Mouse (Mus musculus) embryonic facial prominence, embryonic 13.5 days (tissue): ENCODE data around the gene Spata32. TPM values are rescaled to one million over a fixed set of nuclear protein-coding genes. Genes with fewer than 3 reads are reported as not detected.

Experiments used
- ATAC-seq: fragments of 200-750 bp; cut with Nextera tagmentation; 2 replicates; pipeline ENCODE4 v1.8.0; 2017; ENCODE audit warnings: low read depth; ENCODE audit not compliant: insufficient number of reproducible peaks, insufficient read depth, low FRiP score, low TSS enrichment
- H3K27ac ChIP-seq: fragments of 300-500 bp; sonication (generic); 2 replicates; pipeline ENCODE4 v1.5.1; 2015; ENCODE audit warnings: moderate library complexity, mild to moderate bottlenecking, inconsistent platforms
- H3K27me3 ChIP-seq: fragments of 300-500 bp; sonication (generic); 2 replicates; pipeline ENCODE4 v1.6.1; 2015; ENCODE audit warnings: mild to moderate bottlenecking, inconsistent platforms
- H3K36me3 ChIP-seq: fragments of 300-500 bp; sonication (generic); 2 replicates; pipeline ENCODE4 v1.6.1; 2015; ENCODE audit warnings: mild to moderate bottlenecking, inconsistent platforms
- H3K4me1 ChIP-seq: fragments of 300-500 bp; sonication (generic); 2 replicates; pipeline ENCODE4 v1.6.1; 2015; ENCODE audit warnings: inconsistent platforms
- H3K4me2 ChIP-seq: fragments of 300-500 bp; sonication (generic); 2 replicates; pipeline ENCODE4 v1.6.1; 2015; ENCODE audit warnings: moderate library complexity, mild to moderate bottlenecking, inconsistent platforms
- H3K4me3 ChIP-seq: fragments of 300-500 bp; sonication (generic); 2 replicates; pipeline ENCODE4 v1.5.1; 2015; ENCODE audit warnings: mild to moderate bottlenecking, inconsistent platforms
- H3K9ac ChIP-seq: fragments of 300-500 bp; sonication (generic); 2 replicates; pipeline ENCODE4 v1.6.1; 2015; ENCODE audit warnings: mild to moderate bottlenecking, inconsistent platforms
- H3K9me3 ChIP-seq: fragments of 300-500 bp; sonication (generic); 2 replicates; pipeline ENCODE4 v1.6.1; 2016; ENCODE audit warnings: inconsistent platforms
- WGBS: fragments of 180-500 bp; shearing (Covaris S2); methylation state at CpG from one replicate; pipeline ENCODE4 v1.1.7; 2015; ENCODE audit warnings: mixed read lengths; 5-methylcytosine and 5-hydroxymethylcytosine counted together
- polyA plus RNA-seq: library from polyadenylated mRNA; unstranded; fragments of >200 nt; fragmentation: Nextera tagmentation; extraction: Ambion mirVana; gene quantifications from 2 replicates; pipeline ENCODE4 v1.2.1, GENCODE M21; 2015

Gene Spata32
- polyA plus RNA-seq, 1 experiment from 2014 or later: not detected

GRCm38 (mm10) chr11:103181349-103181748 lies 36.9 kb downstream of the Spata32 start:
- Histone ChIP-seq H3K4me2 (no peak overlapping the region), H3K4me3 (no peak overlapping the region), H3K27ac (no peak overlapping the region), H3K9me3 (no peaks in the 10 kb centered on the region), H3K36me3 (no peaks in the 10 kb centered on the region), H3K9ac (no peak overlapping the region), H3K27me3 (no peaks in the 10 kb centered on the region; the same call in 1 of the 2 replicates), H3K4me1 (no peaks in the 10 kb centered on the region)
- 77% methylated on average over 9 of the region's 9 CpGs for WGBS
- ATAC-seq: no peak

- Histone ChIP-seq H3K4me1 (peaks cover 6% of the 10 kb centered on the region; the same call in 1 of the 2 replicates), H3K4me3 (no peak overlapping the region), H3K9ac (no peak overlapping the region), H3K27ac (no peak overlapping the region), H3K9me3 (no peaks in the 10 kb centered on the region), H3K27me3 (no peaks in the 10 kb centered on the region; the same call in 1 of the 2 replicates), H3K36me3 (no peaks in the 10 kb centered on the region), H3K4me2 (no peak overlapping the region)
- WGBS: 68% methylated on average over 1 of the region's 1 CpGs
- no peak for ATAC-seq
Observed at GRCm38 (mm10) chr11:103180426-103180825, 37.8 kb downstream of the Spata32 start.

GRCm38 (mm10) chr11:103178748-103179147 lies 39.5 kb downstream of the Spata32 start:
- no peak for ATAC-seq
- H3K9me3 ChIP-seq: no peaks in the 10 kb centered on the region
- peaks cover 3% of the 10 kb centered on the region for H3K27me3 ChIP-seq
- peaks cover 11% of the 10 kb centered on the region for H3K4me1 ChIP-seq
- WGBS: 89% methylated on average over 8 of the region's 8 CpGs
- no peak overlapping the region for H3K9ac ChIP-seq
- no peak overlapping the region for H3K4me3 ChIP-seq
- H3K36me3 ChIP-seq: no peaks in the 10 kb centered on the region
- no peak overlapping the region for H3K27ac ChIP-seq
- H3K4me2 ChIP-seq: no peak overlapping the region

- H3K36me3 ChIP-seq: no peaks in the 10 kb centered on the region
- no peak for ATAC-seq
- H3K27me3 ChIP-seq: peaks cover 11% of the 10 kb centered on the region
- H3K27ac ChIP-seq: no peak overlapping the region
- peaks cover 11% of the 10 kb centered on the region for H3K4me1 ChIP-seq
- 81% methylated on average over 15 of the region's 15 CpGs for WGBS
- H3K9me3 ChIP-seq: no peaks in the 10 kb centered on the region
- no peak overlapping the region for H3K4me3 ChIP-seq
- no peak overlapping the region for H3K4me2 ChIP-seq
- H3K9ac ChIP-seq: no peak overlapping the region
Observed at GRCm38 (mm10) chr11:103177815-103178485, 40.3 kb downstream of the Spata32 start.

- no peak for ATAC-seq
- Histone ChIP-seq H3K27ac (no peak overlapping the region), H3K4me3 (no peak overlapping the region), H3K4me2 (no peak overlapping the region), H3K9me3 (no peaks in the 10 kb centered on the region), H3K4me1 (peaks cover 11% of the 10 kb centered on the region), H3K27me3 (peaks cover 18% of the 10 kb centered on the region), H3K36me3 (no peaks in the 10 kb centered on the region), H3K9ac (no peak overlapping the region)
- WGBS: 73% methylated on average over 5 of the region's 5 CpGs
Observed at GRCm38 (mm10) chr11:103177216-103177615, 41.0 kb downstream of the Spata32 start.

GRCm38 (mm10) chr11:103176510-103176909 lies 41.7 kb downstream of the Spata32 start:
- WGBS: 82% methylated on average over 1 of the region's 1 CpGs
- Histone ChIP-seq H3K36me3 (no peaks in the 10 kb centered on the region), H3K27me3 (peaks cover 25% of the 10 kb centered on the region), H3K9me3 (no peaks in the 10 kb centered on the region), H3K4me1 (peaks cover 11% of the 10 kb centered on the region), H3K4me2 (no peak overlapping the region), H3K9ac (no peak overlapping the region), H3K4me3 (no peak overlapping the region), H3K27ac (no peak overlapping the region)
- ATAC-seq: no peak

- Histone ChIP-seq H3K4me2 (no peak overlapping the region), H3K9ac (no peak overlapping the region), H3K9me3 (no peaks in the 10 kb centered on the region), H3K4me1 (peaks cover 16% of the 10 kb centered on the region), H3K36me3 (no peaks in the 10 kb centered on the region), H3K27me3 (peaks cover 31% of the 10 kb centered on the region), H3K4me3 (no peak overlapping the region), H3K27ac (no peak overlapping the region)
- ATAC-seq: no peak
- WGBS: 66% methylated on average over 14 of the region's 14 CpGs
Observed at GRCm38 (mm10) chr11:103175688-103176442, 42.4 kb downstream of the Spata32 start.

- Histone ChIP-seq H3K4me3 (no peak overlapping the region), H3K27me3 (peaks cover 41% of the 10 kb centered on the region), H3K27ac (no peak overlapping the region), H3K4me2 (no peak overlapping the region), H3K36me3 (no peaks in the 10 kb centered on the region), H3K9me3 (no peaks in the 10 kb centered on the region), H3K9ac (no peak overlapping the region), H3K4me1 (peaks cover 23% of the 10 kb centered on the region)
- WGBS: 32% methylated on average over 8 of the region's 8 CpGs
- no peak for ATAC-seq
Observed at GRCm38 (mm10) chr11:103174891-103175391, 43.3 kb downstream of the Spata32 start.

- H3K27me3 ChIP-seq: peaks cover 46% of the 10 kb centered on the region
- no peak for ATAC-seq
- WGBS: 69% methylated on average over 5 of the region's 5 CpGs
Observed at GRCm38 (mm10) chr11:103174411-103174832, 43.8 kb downstream of the Spata32 start.

GRCm38 (mm10) chr11:103173771-103174344 lies 44.4 kb downstream of the Spata32 start:
- H3K27me3 ChIP-seq: peaks cover 52% of the 10 kb centered on the region
- H3K4me1 ChIP-seq: peaks cover 23% of the 10 kb centered on the region

More at GRCm38 (mm10) chr11:103174411-103174832, 43.8 kb downstream of the Spata32 start:
- Histone ChIP-seq H3K27ac (no peak overlapping the region), H3K4me1 (peaks cover 23% of the 10 kb centered on the region), H3K9ac (no peak overlapping the region), H3K36me3 (no peaks in the 10 kb centered on the region), H3K9me3 (no peaks in the 10 kb centered on the region), H3K4me2 (no peak overlapping the region), H3K4me3 (no peak overlapping the region)

GRCm38 (mm10) chr11:103173041-103173770 lies 45.0 kb downstream of the Spata32 start:
- H3K4me2 ChIP-seq: no peak overlapping the region
- H3K9me3 ChIP-seq: no peaks in the 10 kb centered on the region
- no peak for ATAC-seq
- H3K4me3 ChIP-seq: no peak overlapping the region
- H3K4me1 ChIP-seq: peaks cover 23% of the 10 kb centered on the region
- no peak overlapping the region for H3K27ac ChIP-seq
- no peaks in the 10 kb centered on the region for H3K36me3 ChIP-seq
- H3K27me3 ChIP-seq: peaks cover 57% of the 10 kb centered on the region
- 73% methylated on average over 7 of the region's 7 CpGs for WGBS
- H3K9ac ChIP-seq: no peak overlapping the region

More at GRCm38 (mm10) chr11:103173771-103174344, 44.4 kb downstream of the Spata32 start:
- no peak overlapping the region for H3K4me2 ChIP-seq
- H3K27ac ChIP-seq: no peak overlapping the region
- 86% methylated on average over 11 of the region's 11 CpGs for WGBS
- no peak overlapping the region for H3K9ac ChIP-seq
- H3K9me3 ChIP-seq: no peaks in the 10 kb centered on the region
- no peak for ATAC-seq
- no peak overlapping the region for H3K4me3 ChIP-seq
- H3K36me3 ChIP-seq: no peaks in the 10 kb centered on the region
